Mouse (Mus musculus) heart, adult 8-10 months (tissue): ENCODE measurements around the gene Syt14. TPM values are rescaled to one million over a fixed set of nuclear protein-coding genes. Genes with fewer than 3 reads are reported as not detected.

Experiments
- DNase-seq: peaks from one replicate; pipeline ENCODE4 v3.0.0; 2022; ENCODE audit warnings: low spot score
- total RNA-seq, 4 experiments: library from RNA; stranded (reverse); gene quantifications; 2 replicates each; pipeline ENCODE4 v1.2.4; 2022

Gene Syt14
- total RNA-seq, 4 experiments from 2014 or later, result 0.20 to 0.75 (median 0.23) TPM

GRCm38 (mm10) chr1:192864440-192864839, 171.1 kb downstream of the Syt14 start:
- DNase-seq, result no peak

- no peak for DNase-seq
Observed at GRCm38 (mm10) chr1:192861305-192861960, 174.1 kb downstream of the Syt14 start.

DNA sequence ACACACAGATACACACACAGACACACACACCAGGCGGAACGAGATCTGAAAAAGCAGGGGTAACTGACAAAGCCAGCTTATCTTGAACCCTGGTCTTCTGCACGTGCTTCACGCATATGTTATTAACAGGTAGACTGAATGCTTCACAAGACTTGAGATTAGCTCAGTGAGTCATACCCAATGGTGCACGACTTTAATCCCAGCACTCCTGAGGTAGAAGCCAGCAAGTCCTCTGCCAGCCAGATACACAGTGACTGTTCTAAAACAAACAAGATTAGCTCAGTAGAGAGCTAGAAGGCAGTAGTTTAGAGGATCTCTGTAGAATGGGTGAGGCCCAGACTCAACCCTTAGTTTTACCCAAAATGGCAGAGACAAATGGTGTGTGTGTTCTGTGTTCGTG, 175.3 kb downstream of the Syt14 start:
- DNase-seq, result no peak

DNA sequence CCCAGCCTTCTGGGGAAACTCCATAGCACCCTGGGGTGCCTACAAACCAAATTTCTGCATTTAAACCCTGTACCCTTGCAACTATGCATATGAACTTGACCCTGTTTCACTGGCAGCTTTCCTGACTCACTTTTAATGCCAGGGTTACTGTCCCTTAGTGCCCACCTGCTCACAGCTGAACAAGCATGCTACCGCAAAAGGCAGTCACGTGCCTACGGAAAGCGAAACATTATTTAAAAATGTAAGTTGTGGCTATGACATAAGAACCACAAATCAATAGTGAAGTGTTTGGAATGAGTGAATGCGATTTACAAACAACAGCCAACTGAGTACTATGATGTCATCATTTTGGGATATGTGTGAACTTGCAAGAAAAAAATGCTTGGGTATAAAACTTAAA, 178.0 kb downstream of the Syt14 start:
- no peak for DNase-seq

DNA sequence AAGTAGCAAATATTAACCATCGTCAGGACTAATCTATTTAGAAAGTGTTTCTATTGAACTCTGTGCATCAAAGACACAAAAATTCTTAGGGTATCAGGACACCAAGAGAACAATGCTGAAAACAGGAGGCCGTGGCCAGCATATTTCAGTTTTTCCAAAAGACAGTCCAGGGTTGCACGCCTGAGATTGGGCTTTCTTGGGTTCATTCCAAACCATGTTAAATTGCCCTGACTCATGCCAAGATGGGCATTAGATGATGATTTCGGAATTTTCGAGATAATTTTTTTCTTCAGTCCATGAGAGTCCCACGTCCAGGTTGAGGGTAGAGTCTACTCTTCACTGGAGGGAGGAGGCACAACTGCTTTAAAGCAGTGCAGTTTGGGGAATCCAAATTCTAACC, 178.6 kb downstream of the Syt14 start:
- DNase-seq, result no peak

DNA sequence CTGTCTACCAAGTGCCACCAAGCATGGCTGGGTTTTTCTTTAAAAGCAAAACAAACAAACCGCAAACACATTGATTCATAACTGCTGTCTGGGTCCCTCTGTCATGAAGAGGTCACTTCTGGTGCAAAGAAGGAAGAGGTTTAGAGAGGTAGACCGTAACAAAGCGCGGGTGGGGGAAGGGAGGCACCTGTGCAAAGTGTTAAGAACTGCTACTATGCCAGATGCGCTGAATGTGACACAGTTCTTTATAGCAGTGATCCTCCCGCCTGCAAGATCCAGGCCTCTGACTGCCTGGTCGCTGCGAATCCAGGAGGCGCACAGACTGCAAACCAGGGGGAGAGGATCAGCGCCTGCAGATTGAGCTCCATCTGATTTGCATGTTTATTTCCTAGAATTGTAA, 179.2 kb downstream of the Syt14 start:
- no peak for DNase-seq

DNA sequence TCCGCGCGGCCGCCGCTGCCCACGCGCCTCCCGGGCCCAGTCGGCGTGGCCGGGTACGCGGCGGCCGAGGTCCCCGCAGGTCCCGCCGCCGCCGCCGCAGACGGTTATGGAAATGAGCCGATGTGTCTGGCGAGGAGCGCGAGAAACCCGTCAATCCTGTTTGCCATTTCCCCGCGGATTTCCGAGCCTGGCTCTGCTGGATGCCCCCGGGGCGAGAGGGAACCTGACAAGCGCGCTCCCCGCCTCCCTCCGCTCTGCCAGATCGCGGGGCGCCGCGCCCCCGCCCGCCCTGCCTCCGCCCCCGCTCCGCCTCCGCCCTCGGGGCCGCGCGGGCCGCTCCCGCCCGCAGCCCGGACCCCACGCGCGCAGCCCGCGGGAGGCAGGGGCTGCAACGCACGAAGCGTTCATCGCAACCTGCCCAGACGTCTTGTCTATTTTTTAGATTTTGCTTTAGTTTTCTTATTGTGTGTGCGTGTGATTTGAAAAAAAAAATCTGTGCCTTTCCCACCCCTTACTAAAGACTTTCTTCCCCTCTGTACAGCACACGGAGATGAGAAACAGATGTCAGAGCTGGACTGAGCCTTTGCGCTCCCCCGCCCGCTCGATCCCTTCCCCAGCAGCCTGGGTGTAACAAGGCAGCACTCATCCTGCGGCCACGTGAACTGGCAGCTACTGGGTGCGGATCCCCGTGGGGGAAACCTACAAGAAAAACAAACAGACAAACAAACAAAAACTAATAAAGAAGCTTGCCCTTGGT, 179.9 kb downstream of the Syt14 start, which contains the start of gene Sertad4:
Gene Sertad4 (minus strand): TSS at position 283 of the 757 bp plus-strand sequence.
- DNase-seq, result peak; percentile 57

GRCm38 (mm10) chr1:192854819-192855271, 180.7 kb downstream of the Syt14 start:
- peak; percentile 52 for DNase-seq

- no peak for DNase-seq
Observed at GRCm38 (mm10) chr1:192853988-192854818, 181.4 kb downstream of the Syt14 start.

GRCm38 (mm10) chr1:192853429-192853828, 182.1 kb downstream of the Syt14 start:
- DNase-seq, result no peak

DNA sequence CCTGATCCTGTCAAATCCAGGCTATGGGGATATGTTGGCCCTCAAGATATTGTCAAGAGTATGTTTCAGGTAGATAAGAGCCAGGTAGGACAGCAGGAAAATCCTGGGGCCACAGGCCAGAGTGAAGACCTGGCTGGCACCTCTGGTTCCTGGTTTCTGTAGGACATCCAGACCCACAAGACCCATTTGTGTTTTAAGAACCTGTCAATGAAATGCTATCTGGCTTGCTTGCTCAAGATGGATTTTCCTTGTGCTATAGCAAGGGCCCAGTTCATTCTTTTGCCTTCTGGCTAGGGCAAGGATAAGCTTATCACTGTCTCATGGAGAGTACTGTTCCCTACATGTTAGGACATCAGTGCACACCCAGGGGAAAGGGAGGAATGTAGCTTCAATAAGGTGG, 183.5 kb downstream of the Syt14 start:
- no peak for DNase-seq

GRCm38 (mm10) chr1:192851640-192852039, 183.9 kb downstream of the Syt14 start:
- peak; percentile 84 for DNase-seq

- no peak for DNase-seq
Observed at GRCm38 (mm10) chr1:192851126-192851525, 184.4 kb downstream of the Syt14 start.

DNA sequence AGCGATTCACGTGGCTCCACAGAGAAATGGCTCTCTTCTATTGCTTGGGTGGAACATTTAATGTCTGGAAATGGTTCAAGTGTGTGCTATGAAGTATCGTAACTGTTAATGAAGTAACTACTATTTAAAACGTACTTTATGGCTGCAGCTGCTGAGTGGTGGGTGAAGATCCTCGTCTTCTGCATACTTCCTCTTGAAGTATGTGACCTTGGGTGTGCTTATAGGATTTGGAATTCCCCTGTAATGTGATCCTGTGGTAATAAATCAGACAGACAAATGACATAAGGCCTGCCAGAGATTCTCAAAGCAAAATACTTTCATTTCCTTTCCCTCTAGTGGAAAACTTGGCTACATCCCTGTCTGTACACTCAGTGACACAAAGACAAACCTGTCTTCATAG, 186.0 kb downstream of the Syt14 start:
- no peak for DNase-seq

GRCm38 (mm10) chr1:192847254-192847653, 188.3 kb downstream of the Syt14 start:
- DNase-seq, result no peak

Other genes starting within 250 kb of the Syt14 start
- 1 to 10 TPM; 2.4 to 4.5 (median 3.1) TPM for gene Sertad4, start 180.0 kb downstream of the Syt14 start, total RNA-seq
- 1 to 10 TPM; 7.4 to 9.8 (median 9.0) TPM for gene Diexf, start 94.5 kb upstream of the Syt14 start, total RNA-seq
- gene Irf6, start 117.3 kb upstream of the Syt14 start, total RNA-seq, result 1 to 10 TPM; 1.2 to 2.7 (median 1.8) TPM
- gene A130010J15Rik, start 132.3 kb upstream of the Syt14 start, total RNA-seq, result 1 to 10 TPM; 3.9 to 5.5 (median 4.8) TPM
- 1 to 10 TPM in 2 of 4 experiments, under 1 TPM in 2; 0.63 to 1.3 (median 0.96) TPM for gene Traf3ip3, start 165.9 kb upstream of the Syt14 start, total RNA-seq
- 10 to 100 TPM; 10.7 to 16.0 (median 11.5) TPM for gene Lamb3, start 171.9 kb upstream of the Syt14 start, total RNA-seq
- 10 to 100 TPM in 2 of 4 experiments, 1 to 10 TPM in 2; 9.4 to 17.3 (median 12.4) TPM for gene Hsd11b1, start 228.3 kb upstream of the Syt14 start, total RNA-seq
- 10 to 100 TPM; 54.6 to 72.1 (median 63.9) TPM for gene G0s2, start 237.4 kb upstream of the Syt14 start, total RNA-seq